Mouse (Mus musculus) spleen, adult 2 months (tissue): ENCODE measurements around the gene Ube2cbp. TPM values are rescaled to one million over a fixed set of nuclear protein-coding genes. Genes with fewer than 3 reads are reported as not detected.
A peak's percentile ranks its signal among the peaks of the same experiment; 100 is the strongest.

Experiments used
- DNase-seq, 2 experiments: peaks; one replicate each; pipeline versions ENCODE4 v3.0.0 to v3.0.0-alpha.2; 2012 to 2021; ENCODE audit warnings: low spot score in 2 of 2, low read depth in 1 of 2
- H3K27ac ChIP-seq: fragments of 200-500 bp; 2 replicates; pipeline ENCODE4 v1.5.1; 2012; ENCODE audit warnings: low read length, inconsistent platforms; ENCODE audit not compliant: insufficient read depth
- H3K27me3 ChIP-seq: fragments of 200-500 bp; 2 replicates; pipeline ENCODE4 v1.6.1; 2012; ENCODE audit warnings: mild to moderate bottlenecking, moderate library complexity, low read length, inconsistent platforms; ENCODE audit not compliant: control insufficient read depth, insufficient read depth
- H3K36me3 ChIP-seq: fragments of 200-500 bp; 2 replicates; pipeline ENCODE4 v1.6.1; 2012; ENCODE audit warnings: mild to moderate bottlenecking, low read length, inconsistent platforms; ENCODE audit not compliant: control insufficient read depth, insufficient read depth
- H3K4me1 ChIP-seq: fragments of 200-500 bp; 2 replicates; pipeline ENCODE4 v1.6.1; 2011; ENCODE audit warnings: inconsistent platforms; ENCODE audit not compliant: control insufficient read depth, insufficient read depth, insufficient read length
- H3K4me3 ChIP-seq: fragments of 200-500 bp; 2 replicates; pipeline ENCODE4 v1.5.1; 2011; ENCODE audit warnings: mild to moderate bottlenecking, inconsistent platforms; ENCODE audit not compliant: insufficient read depth, insufficient read length; ENCODE audit errors: extremely low read depth
- CTCF ChIP-seq: fragments of 200-500 bp; IDR thresholded peaks from 2 replicates; pipeline ENCODE4 v1.5.1; 2011; ENCODE audit warnings: mild to moderate bottlenecking, inconsistent platforms; ENCODE audit not compliant: insufficient read depth, insufficient read length, insufficient replicate concordance; ENCODE audit errors: extremely low read depth
- POLR2A ChIP-seq: fragments of 200-500 bp; IDR thresholded peaks from 2 replicates; pipeline ENCODE4 v1.6.1; 2011; ENCODE audit warnings: low read depth, low read length, inconsistent platforms
- WGBS: fragments of 180-500 bp; shearing (Covaris S2); methylation state at CpG from one replicate; pipeline ENCODE4 v1.1.7; 2018; 5-methylcytosine and 5-hydroxymethylcytosine counted together
- polyA plus RNA-seq: library from polyadenylated mRNA; depleted of rRNA; stranded (reverse); fragments of >200 nt; gene quantifications from 2 replicates; pipeline ENCODE4 v1.2.3, GENCODE M21; 2012; rRNA removed

Ube2cbp gene
- polyA plus RNA-seq, result 1.0 TPM in 2 replicates

- Histone ChIP-seq H3K4me1 (peaks cover 2% of the 10 kb centered on the region), H3K27ac (peak within 1 kb of the TSS; percentile 65), H3K27me3 (no peaks in the 10 kb centered on the region), H3K4me3 (peak within 1 kb of the TSS; percentile 99), H3K36me3 (no peaks in the 10 kb centered on the region)
- TF ChIP-seq POLR2A (no peak; the same call in 1 of the 2 replicates), CTCF (peak; percentile 94)
- DNase-seq, result peak; percentile 69 to 80
- 2% methylated on average over 70 of the region's 70 CpGs for WGBS
These were observed at the start of gene Ube2cbp for GRCm38 (mm10) chr9:86464151-86465105. Gene Ube2cbp (minus strand): TSS chr9:86464950.

GRCm38 (mm10) chr9:86514390-86514789, 49.6 kb upstream of the Ube2cbp start:
- Histone ChIP-seq H3K4me1 (no peaks in the 10 kb centered on the region), H3K27ac (no peak overlapping the region), H3K27me3 (no peaks in the 10 kb centered on the region), H3K36me3 (peaks cover 27% of the 10 kb centered on the region), H3K4me3 (no peak overlapping the region)
- TF ChIP-seq POLR2A (no peak), CTCF (no peak)
- WGBS, result 92% methylated on average over 3 of the region's 3 CpGs
- no peak for DNase-seq

- H3K36me3 ChIP-seq, result peaks cover 27% of the 10 kb centered on the region
- DNase-seq, result no peak
These were observed 49.0 kb upstream of the Ube2cbp start for GRCm38 (mm10) chr9:86513733-86514132.

GRCm38 (mm10) chr9:86507437-86507836, 42.7 kb upstream of the Ube2cbp start:
- H3K4me3 ChIP-seq, result no peak overlapping the region
- no peak overlapping the region for H3K27ac ChIP-seq
- no peaks in the 10 kb centered on the region for H3K4me1 ChIP-seq
- TF ChIP-seq POLR2A (no peak), CTCF (no peak)
- H3K36me3 ChIP-seq, result peaks cover 14% of the 10 kb centered on the region
- WGBS, result 87% methylated on average over 4 of the region's 4 CpGs
- DNase-seq, result no peak
- no peaks in the 10 kb centered on the region for H3K27me3 ChIP-seq

More at GRCm38 (mm10) chr9:86513733-86514132, 49.0 kb upstream of the Ube2cbp start:
- TF ChIP-seq POLR2A (no peak), CTCF (no peak)
- no peaks in the 10 kb centered on the region for H3K27me3 ChIP-seq
- WGBS, result 92% methylated on average over 5 of the region's 5 CpGs
- no peak overlapping the region for H3K4me3 ChIP-seq
- no peaks in the 10 kb centered on the region for H3K4me1 ChIP-seq
- no peak overlapping the region for H3K27ac ChIP-seq

- Histone ChIP-seq H3K27me3 (no peaks in the 10 kb centered on the region), H3K4me3 (no peak overlapping the region), H3K4me1 (no peaks in the 10 kb centered on the region), H3K27ac (no peak overlapping the region), H3K36me3 (peaks cover 10% of the 10 kb centered on the region; the same call in 1 of the 2 replicates)
- no peak for DNase-seq
- WGBS, result 79% methylated on average over 3 of the region's 3 CpGs
- TF ChIP-seq CTCF, result no peak
- TF ChIP-seq POLR2A, result no peak
These were observed 34.3 kb upstream of the Ube2cbp start for GRCm38 (mm10) chr9:86499083-86499482.

- no peaks in the 10 kb centered on the region for H3K27me3 ChIP-seq
- H3K27ac ChIP-seq, result no peak overlapping the region
- WGBS, result 96% methylated on average over 4 of the region's 4 CpGs
- no peaks in the 10 kb centered on the region for H3K4me1 ChIP-seq
- H3K36me3 ChIP-seq, result peaks cover 12% of the 10 kb centered on the region
- no peak overlapping the region for H3K4me3 ChIP-seq
- TF ChIP-seq POLR2A (no peak), CTCF (no peak)
- DNase-seq, result no peak
These were observed 31.5 kb upstream of the Ube2cbp start for GRCm38 (mm10) chr9:86496261-86496660.

GRCm38 (mm10) chr9:86491740-86492139, 27.0 kb upstream of the Ube2cbp start:
- Histone ChIP-seq H3K27me3 (no peaks in the 10 kb centered on the region), H3K36me3 (peaks cover 11% of the 10 kb centered on the region), H3K4me1 (no peaks in the 10 kb centered on the region), H3K27ac (no peak overlapping the region), H3K4me3 (no peak overlapping the region)
- WGBS, result 97% methylated on average over 2 of the region's 2 CpGs
- TF ChIP-seq POLR2A (no peak), CTCF (no peak)
- no peak for DNase-seq
